29 mouse cellular contexts compared by ENCODE assay signal in the genomic region with DNA sequence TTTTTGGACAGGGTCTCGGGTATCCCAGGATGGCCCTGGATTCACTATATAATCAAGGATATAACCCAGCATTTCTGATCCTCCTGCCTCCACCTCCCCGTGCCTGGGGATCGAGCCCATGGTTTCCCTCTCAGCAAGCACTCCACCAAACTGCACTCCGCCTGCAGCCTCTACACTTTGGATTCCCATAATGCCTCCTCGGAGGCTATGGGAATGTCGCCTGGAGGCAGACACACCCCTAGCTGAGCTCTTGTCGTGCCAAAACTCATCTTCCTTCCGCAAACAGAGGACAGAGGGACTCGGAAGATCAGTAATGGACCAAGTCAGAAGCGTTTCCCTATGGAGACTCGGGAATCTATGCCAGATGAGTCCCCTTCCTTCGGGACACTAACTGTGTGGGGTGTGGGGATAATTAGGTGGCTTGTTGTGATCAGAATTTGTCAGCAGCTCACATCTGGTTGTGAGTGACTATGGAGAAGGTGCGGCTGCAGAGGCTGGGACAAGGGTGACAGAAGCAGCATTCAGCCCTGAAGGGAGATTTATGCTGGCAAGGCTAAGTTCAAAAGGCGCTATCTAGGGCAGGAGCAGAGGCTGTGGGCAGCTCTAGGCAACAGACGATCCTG. TPM values are rescaled to one million over a fixed set of nuclear protein-coding genes. Genes with fewer than 3 reads are reported as not detected.
DNase-seq lines count a peak whose midpoint lies in the region; ATAC-seq and TF ChIP-seq lines count a peak whose summit lies in the region.
"Had no signal": no experiment of that assay in that cellular context is flagged by ENCODE, and none has a peak within 500 bp of the region (broad histone marks: within the 10 kb centered on the region; RNA-seq: fewer than 3 reads in every experiment).

No protein-coding gene starts in this region.

- no peak for TF ChIP-seq CTCF in lung, postnatal 0 days (IDR thresholded peaks at IDR 0.05)
- no peak for TF ChIP-seq CTCF in intestine, postnatal 0 days (IDR thresholded peaks at IDR 0.05; ENCODE audit: low read depth)

- H3K27me3 ChIP-seq in hindbrain, embryonic 11.5 days (ENCODE audit: control insufficient read depth, insufficient read depth, low read length) = peaks cover 13% of the 10 kb centered on the region; the same call in 1 of the 2 replicates
- H3K27me3 ChIP-seq in hindbrain, embryonic 12.5 days = peaks cover 20% of the 10 kb centered on the region
- H3K27me3 ChIP-seq in lung, postnatal 0 days (replicated peaks; ENCODE audit: insufficient read depth, low read length) = no peaks in the 10 kb centered on the region; the same call in 1 of the 2 replicates
- no peaks in the 10 kb centered on the region for H3K27me3 ChIP-seq in limb, embryonic 14.5 days (ENCODE audit: control insufficient read depth, insufficient read depth, low read length)
- H3K27me3 ChIP-seq in intestine, postnatal 0 days (replicated peaks; ENCODE audit: control insufficient read depth, insufficient read depth, low read length) = peaks cover 8% of the 10 kb centered on the region

- WGBS in hindbrain, embryonic 11.5 days = 62% methylated on average over 15 of the region's 15 CpGs
- WGBS in hindbrain, embryonic 12.5 days = 54% methylated on average over 15 of the region's 15 CpGs
- WGBS in lung, postnatal 0 days = 49% methylated on average over 15 of the region's 15 CpGs
- 38% methylated on average over 15 of the region's 15 CpGs for WGBS in limb, embryonic 14.5 days
- 59% methylated on average over 15 of the region's 15 CpGs for WGBS in intestine, postnatal 0 days

- DNase-seq in cerebellum, adult 11 months = peak; percentile 2
- DNase-seq in cerebellum, adult 18-20 months = no peak
- DNase-seq in hindbrain, embryonic 11.5 days (ENCODE audit: low spot score) = no peak
- DNase-seq in lung, postnatal 0 days (ENCODE audit: low spot score) = peak; percentile 35
- no peak for DNase-seq in lung, postnatal 14 days
- DNase-seq in limb, embryonic 14.5 days (ENCODE audit: low spot score) = no peak
- DNase-seq: adrenal gland, adult 8-10 months; forebrain, postnatal 0 days; heart, postnatal 14 days; kidney, adult 11 months; kidney, postnatal 36 days; liver, embryonic 13.5 days; lung, adult 18-20 months; right cerebral cortex, adult 18-20 months; thymus, postnatal 4 days had no signal

- TF ChIP-seq EP300 in lung, postnatal 0 days (IDR thresholded peaks at IDR 0.05) = no peak

- no peak for TF ChIP-seq POLR2A in limb, embryonic 14.5 days (IDR thresholded peaks at IDR 0.05; ENCODE audit: borderline replicate concordance, extremely low read depth, insufficient read depth, insufficient read length)

- H3K9me3 ChIP-seq in hindbrain, embryonic 11.5 days (ENCODE audit: control insufficient read depth, low read length) = no peaks in the 10 kb centered on the region
- no peaks in the 10 kb centered on the region for H3K9me3 ChIP-seq in hindbrain, embryonic 12.5 days (replicated peaks)
- no peaks in the 10 kb centered on the region for H3K9me3 ChIP-seq in lung, postnatal 0 days (ENCODE audit: low read length)
- no peaks in the 10 kb centered on the region for H3K9me3 ChIP-seq in limb, embryonic 14.5 days (ENCODE audit: control insufficient read depth, low read length)
- H3K9me3 ChIP-seq in intestine, postnatal 0 days (ENCODE audit: control insufficient read depth) = no peaks in the 10 kb centered on the region
- H3K9me3 ChIP-seq: embryonic facial prominence, embryonic 15.5 days; forebrain, embryonic 12.5 days; hindbrain, embryonic 13.5 days; kidney, embryonic 15.5 days; limb, embryonic 13.5 days; liver, embryonic 13.5 days had no signal

- no peaks in the 10 kb centered on the region for H3K36me3 ChIP-seq in hindbrain, embryonic 11.5 days (ENCODE audit: control insufficient read depth, insufficient read depth, low read length)
- H3K36me3 ChIP-seq in hindbrain, embryonic 12.5 days = peaks cover 15% of the 10 kb centered on the region
- peaks cover 2% of the 10 kb centered on the region; the same call in 1 of the 2 replicates for H3K36me3 ChIP-seq in lung, postnatal 0 days (ENCODE audit: insufficient read depth, low read length)
- H3K36me3 ChIP-seq in limb, embryonic 14.5 days (ENCODE audit: control insufficient read depth, insufficient read depth, low read length) = peaks cover 16% of the 10 kb centered on the region
- peaks cover 15% of the 10 kb centered on the region; the same call in 1 of the 2 replicates for H3K36me3 ChIP-seq in intestine, postnatal 0 days (ENCODE audit: control insufficient read depth, insufficient read depth)

- H3K4me2 ChIP-seq in hindbrain, embryonic 11.5 days (replicated peaks; ENCODE audit: low read depth, low read length) = no peak overlapping the region
- no peak overlapping the region for H3K4me2 ChIP-seq in hindbrain, embryonic 12.5 days (replicated peaks)
- H3K4me2 ChIP-seq in lung, postnatal 0 days (replicated peaks; ENCODE audit: low read depth, low read length) = no peak overlapping the region
- no peak overlapping the region for H3K4me2 ChIP-seq in limb, embryonic 14.5 days (replicated peaks; ENCODE audit: low read depth, low read length, severe bottlenecking)
- no peak overlapping the region for H3K4me2 ChIP-seq in intestine, postnatal 0 days (replicated peaks; ENCODE audit: low read depth)
- H3K4me2 ChIP-seq: embryonic facial prominence, embryonic 15.5 days; forebrain, embryonic 12.5 days; hindbrain, embryonic 13.5 days; kidney, embryonic 15.5 days; limb, embryonic 13.5 days; liver, embryonic 13.5 days; midbrain, embryonic 11.5 days had no signal

- no peak for ATAC-seq in hindbrain, embryonic 11.5 days (ENCODE audit: low FRiP score)
- ATAC-seq in hindbrain, embryonic 12.5 days (ENCODE audit: low FRiP score) = no peak
- ATAC-seq in lung, postnatal 0 days = peak; percentile 39
- ATAC-seq in limb, embryonic 14.5 days (ENCODE audit: low FRiP score, low read depth) = no peak
- ATAC-seq in intestine, postnatal 0 days = no peak
- ATAC-seq: forebrain, postnatal 0 days; midbrain, embryonic 16.5 days had no signal

- H3K9ac ChIP-seq in hindbrain, embryonic 11.5 days (ENCODE audit: low read depth, low read length) = no peak overlapping the region
- no peak overlapping the region for H3K9ac ChIP-seq in hindbrain, embryonic 12.5 days
- no peak overlapping the region for H3K9ac ChIP-seq in lung, postnatal 0 days (replicated peaks; ENCODE audit: low read depth)
- 0 out of 2 replicates have a peak overlapping the region, but pooled peaks have one; percentile 4 for H3K9ac ChIP-seq in limb, embryonic 14.5 days (ENCODE audit: low read depth, low read length, severe bottlenecking)
- no peak overlapping the region for H3K9ac ChIP-seq in intestine, postnatal 0 days (ENCODE audit: low read depth, low read length)
- H3K9ac ChIP-seq: embryonic facial prominence, embryonic 15.5 days; forebrain, embryonic 12.5 days; forebrain, postnatal 0 days; hindbrain, embryonic 13.5 days; kidney, embryonic 15.5 days; limb, embryonic 13.5 days; liver, embryonic 13.5 days had no signal

- H3K27ac ChIP-seq in hindbrain, embryonic 11.5 days (ENCODE audit: low read depth, low read length) = 0 out of 2 replicates have a peak overlapping the region, but pooled peaks have one; percentile 9
- H3K27ac ChIP-seq in hindbrain, embryonic 12.5 days = no peak overlapping the region
- H3K27ac ChIP-seq in lung, postnatal 0 days (ENCODE audit: low read length) = no peak overlapping the region
- H3K27ac ChIP-seq in limb, embryonic 14.5 days (replicated peaks; ENCODE audit: low read depth, low read length) = no peak overlapping the region
- no peak overlapping the region for H3K27ac ChIP-seq in intestine, postnatal 0 days (ENCODE audit: low read depth, low read length)
- H3K27ac ChIP-seq: forebrain, embryonic 12.5 days; hindbrain, embryonic 13.5 days; kidney, embryonic 15.5 days; layer of hippocampus, adult 2 months; left cerebral cortex, adult 2 months; limb, embryonic 13.5 days; liver, embryonic 13.5 days; stomach, postnatal 0 days had no signal

- peaks cover 8% of the 10 kb centered on the region; the same call in 1 of the 2 replicates for H3K4me1 ChIP-seq in hindbrain, embryonic 11.5 days (replicated peaks; ENCODE audit: control insufficient read depth, insufficient read depth, low read length)
- H3K4me1 ChIP-seq in hindbrain, embryonic 12.5 days = peaks cover 19% of the 10 kb centered on the region
- H3K4me1 ChIP-seq in lung, postnatal 0 days (ENCODE audit: insufficient read depth, low read depth, low read length) = peaks cover 3% of the 10 kb centered on the region; the same call in 1 of the 2 replicates
- peaks cover 11% of the 10 kb centered on the region; the same call in 1 of the 2 replicates for H3K4me1 ChIP-seq in limb, embryonic 14.5 days (ENCODE audit: control insufficient read depth, insufficient read depth, low read length)
- no peaks in the 10 kb centered on the region for H3K4me1 ChIP-seq in intestine, postnatal 0 days (replicated peaks; ENCODE audit: control insufficient read depth, insufficient read depth, low read length)

- H3K4me3 ChIP-seq in hindbrain, embryonic 11.5 days (ENCODE audit: low read depth, low read length) = no peak overlapping the region
- H3K4me3 ChIP-seq in hindbrain, embryonic 12.5 days = no peak overlapping the region
- no peak overlapping the region for H3K4me3 ChIP-seq in lung, postnatal 0 days (ENCODE audit: low read depth, low read length)
- no peak overlapping the region for H3K4me3 ChIP-seq in limb, embryonic 14.5 days (replicated peaks; ENCODE audit: low read length)
- H3K4me3 ChIP-seq in intestine, postnatal 0 days (ENCODE audit: low read depth, low read length) = no peak overlapping the region
- H3K4me3 ChIP-seq: embryonic facial prominence, embryonic 15.5 days; forebrain, embryonic 12.5 days; hindbrain, embryonic 13.5 days; kidney, embryonic 15.5 days; layer of hippocampus, adult 2 months; left cerebral cortex, adult 2 months; limb, embryonic 13.5 days; liver, embryonic 13.5 days; myocyte had no signal

RNA-seq across cellular contexts. Expression of gene Gjd3, which starts 4.2 kb away (rescaled TPM):
- 0.28 and 0.74 TPM in 2 replicates for polyA plus RNA-seq in hindbrain, embryonic 11.5 days (2014; fragmentation: Nextera tagmentation; extraction: Ambion mirVana)
- 0.88 and 1.1 TPM in 2 replicates for polyA plus RNA-seq in hindbrain, embryonic 12.5 days (2016; fragmentation: Nextera tagmentation; extraction: Ambion mirVana)
- 0.56 and 1.0 TPM in 2 replicates for polyA plus RNA-seq in lung, postnatal 0 days (2015; fragmentation: Nextera tagmentation; extraction: Ambion mirVana)
- polyA plus RNA-seq in limb, embryonic 14.5 days (2012; rRNA removed) = 1.3 and 2.2 TPM in 2 replicates
- polyA plus RNA-seq in limb, embryonic 14.5 days (2014; fragmentation: Nextera tagmentation; extraction: Ambion mirVana) = 0.41 and 0.45 TPM in 2 replicates
- polyA plus RNA-seq in intestine, postnatal 0 days (2015; fragmentation: Nextera tagmentation; extraction: Ambion mirVana) = 0.61 and 0.80 TPM in 2 replicates
- polyA plus RNA-seq: C2C12; liver, embryonic 13.5 days; midbrain, embryonic 11.5 days had no signal

RNA-seq across cellular contexts. Expression of gene Top2a, which starts 45.4 kb away (rescaled TPM):
- polyA plus RNA-seq in hindbrain, embryonic 11.5 days (2014; fragmentation: Nextera tagmentation; extraction: Ambion mirVana) = 332 and 333 TPM in 2 replicates
- polyA plus RNA-seq in hindbrain, embryonic 12.5 days (2016; fragmentation: Nextera tagmentation; extraction: Ambion mirVana) = 195 and 199 TPM in 2 replicates
- 11.1 and 16.9 TPM in 2 replicates for polyA plus RNA-seq in lung, postnatal 0 days (2015; fragmentation: Nextera tagmentation; extraction: Ambion mirVana)
- 98.2 and 134 TPM in 2 replicates for polyA plus RNA-seq in limb, embryonic 14.5 days (2012; rRNA removed)
- polyA plus RNA-seq in limb, embryonic 14.5 days (2014; fragmentation: Nextera tagmentation; extraction: Ambion mirVana) = 205 and 209 TPM in 2 replicates
- polyA plus RNA-seq in intestine, postnatal 0 days (2015; fragmentation: Nextera tagmentation; extraction: Ambion mirVana) = 40.9 and 41.8 TPM in 2 replicates

RNA-seq across cellular contexts. Expression of gene Rara, which starts 51.0 kb away (rescaled TPM):
- 48.3 and 51.2 TPM in 2 replicates for polyA plus RNA-seq in hindbrain, embryonic 11.5 days (2014; fragmentation: Nextera tagmentation; extraction: Ambion mirVana)
- polyA plus RNA-seq in hindbrain, embryonic 12.5 days (2016; fragmentation: Nextera tagmentation; extraction: Ambion mirVana) = 38.6 and 46.9 TPM in 2 replicates
- 26.2 and 28.8 TPM in 2 replicates for polyA plus RNA-seq in lung, postnatal 0 days (2015; fragmentation: Nextera tagmentation; extraction: Ambion mirVana)
- 39.8 and 57.0 TPM in 2 replicates for polyA plus RNA-seq in limb, embryonic 14.5 days (2012; rRNA removed)
- polyA plus RNA-seq in limb, embryonic 14.5 days (2014; fragmentation: Nextera tagmentation; extraction: Ambion mirVana) = 52.4 and 58.3 TPM in 2 replicates
- 22.2 and 22.4 TPM in 2 replicates for polyA plus RNA-seq in intestine, postnatal 0 days (2015; fragmentation: Nextera tagmentation; extraction: Ambion mirVana)

Comparison
In these comparisons a context has a peak if more than half of its experiments do, and no peak if none do; other contexts are left out.
1. DNase-seq: peak in cerebellum, adult 11 months (single experiment) and lung, postnatal 0 days (single experiment); none in cerebellum, adult 18-20 months (0 of 2), hindbrain, embryonic 11.5 days (single experiment), lung, postnatal 14 days (single experiment) and limb, embryonic 14.5 days (single experiment).